Mouse (Mus musculus): ENCODE results near the gene Krt26. TPM values are rescaled to one million over a fixed set of nuclear protein-coding genes. Genes with fewer than 3 reads are reported as not detected.

Gene Krt26
- polyA plus RNA-seq, 1 experiment from 2014 or later: not detected

GRCm38 (mm10) chr11:99319127-99319526 lies 18.6 kb downstream of the Krt26 start:
- ATAC-seq (ENCODE audit: insufficient number of reproducible peaks, insufficient read depth, low FRiP score, low read depth): no peak
- Histone ChIP-seq H3K4me3 (ENCODE audit: control insufficient read depth in 1 of 2, insufficient read depth in 1 of 2, low read depth in 1 of 2, low read length in 2 of 2) (no peak overlapping the region), H3K9ac (ENCODE audit: low read length) (no peak overlapping the region), H3K36me3 (ENCODE audit: control insufficient read depth, insufficient read depth, low read length) (no peaks in the 10 kb centered on the region), H3K4me2 (ENCODE audit: low read length) (peak overlapping the region; percentile 49), H3K4me1 (ENCODE audit: control insufficient read depth in 2 of 2, insufficient read depth in 2 of 2, low read length in 2 of 2) (peaks cover 0 to 3% of the 10 kb centered on the region in 2 experiments; a peak in 1 of 4 replicates), H3K9me3 (ENCODE audit: control insufficient read depth, low read length) (no peaks in the 10 kb centered on the region), H3K27me3 (ENCODE audit: control insufficient read depth, insufficient read depth, low read length) (no peaks in the 10 kb centered on the region), H3K27ac (replicated peaks in 1 of 2; ENCODE audit: control insufficient read depth in 1 of 2, insufficient read depth in 1 of 2, low read depth in 2 of 2, low read length in 2 of 2) (no peak overlapping the region)
- 24% methylated on average over 9 of the region's 9 CpGs for WGBS

GRCm38 (mm10) chr11:99316543-99316942 lies 21.2 kb downstream of the Krt26 start:
- Histone ChIP-seq H3K4me2 (ENCODE audit: low read length) (no peak overlapping the region), H3K9ac (ENCODE audit: low read length) (no peak overlapping the region), H3K27me3 (ENCODE audit: control insufficient read depth, insufficient read depth, low read length) (no peaks in the 10 kb centered on the region), H3K9me3 (ENCODE audit: control insufficient read depth, low read length) (no peaks in the 10 kb centered on the region), H3K27ac (replicated peaks in 1 of 2; ENCODE audit: control insufficient read depth in 1 of 2, insufficient read depth in 1 of 2, low read depth in 2 of 2, low read length in 2 of 2) (no peak overlapping the region), H3K4me1 (ENCODE audit: control insufficient read depth in 2 of 2, insufficient read depth in 2 of 2, low read length in 2 of 2) (peaks cover 0 to 3% of the 10 kb centered on the region in 2 experiments; a peak in 1 of 4 replicates), H3K4me3 (ENCODE audit: control insufficient read depth in 1 of 2, insufficient read depth in 1 of 2, low read depth in 1 of 2, low read length in 2 of 2) (no peak overlapping the region), H3K36me3 (ENCODE audit: control insufficient read depth, insufficient read depth, low read length) (no peaks in the 10 kb centered on the region)
- 64% methylated on average over 8 of the region's 8 CpGs for WGBS
- ATAC-seq (ENCODE audit: insufficient number of reproducible peaks, insufficient read depth, low FRiP score, low read depth): no peak

- H3K9me3 ChIP-seq (ENCODE audit: control insufficient read depth, low read length): no peaks in the 10 kb centered on the region
- H3K27ac ChIP-seq (replicated peaks in 1 of 2; ENCODE audit: control insufficient read depth in 1 of 2, insufficient read depth in 1 of 2, low read depth in 2 of 2, low read length in 2 of 2): no peak overlapping the region
- H3K4me2 ChIP-seq (ENCODE audit: low read length): no peak overlapping the region
- WGBS: 81% methylated on average over 2 of the region's 2 CpGs
- peaks cover 0 to 3% of the 10 kb centered on the region in 2 experiments; a peak in 1 of 4 replicates for H3K4me1 ChIP-seq (ENCODE audit: control insufficient read depth in 2 of 2, insufficient read depth in 2 of 2, low read length in 2 of 2)
- H3K4me3 ChIP-seq (ENCODE audit: control insufficient read depth in 1 of 2, insufficient read depth in 1 of 2, low read depth in 1 of 2, low read length in 2 of 2): no peak overlapping the region
- no peaks in the 10 kb centered on the region for H3K36me3 ChIP-seq (ENCODE audit: control insufficient read depth, insufficient read depth, low read length)
- no peaks in the 10 kb centered on the region for H3K27me3 ChIP-seq (ENCODE audit: control insufficient read depth, insufficient read depth, low read length)
- no peak for ATAC-seq (ENCODE audit: insufficient number of reproducible peaks, insufficient read depth, low FRiP score, low read depth)
- no peak overlapping the region for H3K9ac ChIP-seq (ENCODE audit: low read length)
These were observed 23.2 kb downstream of the Krt26 start for GRCm38 (mm10) chr11:99314594-99314993.

- H3K4me3 ChIP-seq (ENCODE audit: control insufficient read depth in 1 of 2, insufficient read depth in 1 of 2, low read depth in 1 of 2, low read length in 2 of 2): no peak overlapping the region
- no peak overlapping the region for H3K9ac ChIP-seq (ENCODE audit: low read length)
- no peak for ATAC-seq (ENCODE audit: insufficient number of reproducible peaks, insufficient read depth, low FRiP score, low read depth)
- H3K36me3 ChIP-seq (ENCODE audit: control insufficient read depth, insufficient read depth, low read length): no peaks in the 10 kb centered on the region
- 90% methylated on average over 1 of the region's 1 CpGs for WGBS
- no peak overlapping the region for H3K27ac ChIP-seq (replicated peaks in 1 of 2; ENCODE audit: control insufficient read depth in 1 of 2, insufficient read depth in 1 of 2, low read depth in 2 of 2, low read length in 2 of 2)
- no peak overlapping the region for H3K4me2 ChIP-seq (ENCODE audit: low read length)
- H3K27me3 ChIP-seq (ENCODE audit: control insufficient read depth, insufficient read depth, low read length): no peaks in the 10 kb centered on the region
- no peaks in the 10 kb centered on the region for H3K4me1 ChIP-seq (ENCODE audit: control insufficient read depth in 2 of 2, insufficient read depth in 2 of 2, low read length in 2 of 2)
- H3K9me3 ChIP-seq (ENCODE audit: control insufficient read depth, low read length): no peaks in the 10 kb centered on the region
These were observed 26.9 kb downstream of the Krt26 start for GRCm38 (mm10) chr11:99310882-99311281.

- no peaks in the 10 kb centered on the region for H3K4me1 ChIP-seq (ENCODE audit: control insufficient read depth in 2 of 2, insufficient read depth in 2 of 2, low read length in 2 of 2)
- H3K27ac ChIP-seq (replicated peaks in 1 of 2; ENCODE audit: control insufficient read depth in 1 of 2, insufficient read depth in 1 of 2, low read depth in 2 of 2, low read length in 2 of 2): no peak overlapping the region
- no peak overlapping the region for H3K9ac ChIP-seq (ENCODE audit: low read length)
- H3K4me3 ChIP-seq (ENCODE audit: control insufficient read depth in 1 of 2, insufficient read depth in 1 of 2, low read depth in 1 of 2, low read length in 2 of 2): no peak overlapping the region
- H3K27me3 ChIP-seq (ENCODE audit: control insufficient read depth, insufficient read depth, low read length): no peaks in the 10 kb centered on the region
- WGBS: 21% methylated on average over 2 of the region's 2 CpGs
- no peak for ATAC-seq (ENCODE audit: insufficient number of reproducible peaks, insufficient read depth, low FRiP score, low read depth)
- no peak overlapping the region for H3K4me2 ChIP-seq (ENCODE audit: low read length)
- no peaks in the 10 kb centered on the region for H3K36me3 ChIP-seq (ENCODE audit: control insufficient read depth, insufficient read depth, low read length)
- H3K9me3 ChIP-seq (ENCODE audit: control insufficient read depth, low read length): no peaks in the 10 kb centered on the region
These were observed 30.2 kb downstream of the Krt26 start for GRCm38 (mm10) chr11:99307579-99307978.

GRCm38 (mm10) chr11:99295039-99295438 lies 42.7 kb downstream of the Krt26 start:
- 49% methylated on average over 5 of the region's 5 CpGs for WGBS
- H3K36me3 ChIP-seq (ENCODE audit: control insufficient read depth, insufficient read depth, low read length): no peaks in the 10 kb centered on the region
- no peak overlapping the region for H3K4me2 ChIP-seq (ENCODE audit: low read length)
- H3K4me3 ChIP-seq (ENCODE audit: control insufficient read depth in 1 of 2, insufficient read depth in 1 of 2, low read depth in 1 of 2, low read length in 2 of 2): no peak overlapping the region
- H3K4me1 ChIP-seq (ENCODE audit: control insufficient read depth in 2 of 2, insufficient read depth in 2 of 2, low read length in 2 of 2): no peaks in the 10 kb centered on the region
- H3K27me3 ChIP-seq (ENCODE audit: control insufficient read depth, insufficient read depth, low read length): no peaks in the 10 kb centered on the region
- no peak overlapping the region for H3K9ac ChIP-seq (ENCODE audit: low read length)
- no peak for ATAC-seq (ENCODE audit: insufficient number of reproducible peaks, insufficient read depth, low FRiP score, low read depth)
- H3K27ac ChIP-seq (replicated peaks in 1 of 2; ENCODE audit: control insufficient read depth in 1 of 2, insufficient read depth in 1 of 2, low read depth in 2 of 2, low read length in 2 of 2): no peak overlapping the region
- no peaks in the 10 kb centered on the region for H3K9me3 ChIP-seq (ENCODE audit: control insufficient read depth, low read length)

- no peaks in the 10 kb centered on the region for H3K36me3 ChIP-seq (ENCODE audit: control insufficient read depth, insufficient read depth, low read length)
These were observed 44.9 kb downstream of the Krt26 start for GRCm38 (mm10) chr11:99292846-99293245.

GRCm38 (mm10) chr11:99284833-99285312 lies 52.9 kb downstream of the Krt26 start, which contains the start of gene Krt24:
TSS of gene Krt24 (minus strand) at chr11:99285262.
- no peak within 1 kb of the TSS for H3K4me3 ChIP-seq (ENCODE audit: control insufficient read depth in 1 of 2, insufficient read depth in 1 of 2, low read depth in 1 of 2, low read length in 2 of 2)
- ATAC-seq (ENCODE audit: insufficient number of reproducible peaks, insufficient read depth, low FRiP score, low read depth): no peak
- no peak within 1 kb of the TSS for H3K9ac ChIP-seq (ENCODE audit: low read length)
- H3K27ac ChIP-seq (replicated peaks in 1 of 2; ENCODE audit: control insufficient read depth in 1 of 2, insufficient read depth in 1 of 2, low read depth in 2 of 2, low read length in 2 of 2): no peak within 1 kb of the TSS
- H3K36me3 ChIP-seq (ENCODE audit: control insufficient read depth, insufficient read depth, low read length): no peaks in the 10 kb centered on the region
- WGBS: 41% methylated on average over 11 of the region's 11 CpGs
- no peaks in the 10 kb centered on the region for H3K4me1 ChIP-seq (ENCODE audit: control insufficient read depth in 2 of 2, insufficient read depth in 2 of 2, low read length in 2 of 2)
- H3K4me2 ChIP-seq (ENCODE audit: low read length): no peak within 1 kb of the TSS
- no peaks in the 10 kb centered on the region for H3K27me3 ChIP-seq (ENCODE audit: control insufficient read depth, insufficient read depth, low read length)
- H3K9me3 ChIP-seq (ENCODE audit: control insufficient read depth, low read length): no peaks in the 10 kb centered on the region

More at GRCm38 (mm10) chr11:99292846-99293245, 44.9 kb downstream of the Krt26 start:
- H3K27ac ChIP-seq (replicated peaks in 1 of 2; ENCODE audit: control insufficient read depth in 1 of 2, insufficient read depth in 1 of 2, low read depth in 2 of 2, low read length in 2 of 2): no peak overlapping the region
- 61% methylated on average over 5 of the region's 5 CpGs for WGBS
- no peak for ATAC-seq (ENCODE audit: insufficient number of reproducible peaks, insufficient read depth, low FRiP score, low read depth)
- H3K4me2 ChIP-seq (ENCODE audit: low read length): no peak overlapping the region
- no peaks in the 10 kb centered on the region for H3K4me1 ChIP-seq (ENCODE audit: control insufficient read depth in 2 of 2, insufficient read depth in 2 of 2, low read length in 2 of 2)
- no peak overlapping the region for H3K9ac ChIP-seq (ENCODE audit: low read length)
- H3K27me3 ChIP-seq (ENCODE audit: control insufficient read depth, insufficient read depth, low read length): no peaks in the 10 kb centered on the region
- H3K4me3 ChIP-seq (ENCODE audit: control insufficient read depth in 1 of 2, insufficient read depth in 1 of 2, low read depth in 1 of 2, low read length in 2 of 2): no peak overlapping the region
- H3K9me3 ChIP-seq (ENCODE audit: control insufficient read depth, low read length): no peaks in the 10 kb centered on the region

Measured in heart, embryonic 14.5 days (tissue).